Mouse (Mus musculus) cerebellum, adult 2 months (tissue): Measurements from ENCODE around the gene Tapt1. TPM values are rescaled to one million over a fixed set of nuclear protein-coding genes. Genes with fewer than 3 reads are reported as not detected.
A peak's percentile ranks its signal among the peaks of the same experiment; 100 is the strongest.

ENCODE experiments used
- DNase-seq, 2 experiments: peaks; one replicate each; pipeline ENCODE4 v3.0.0; 2021
- H3K27ac ChIP-seq: fragments of 200-500 bp; 2 replicates; pipeline ENCODE4 v1.5.1; 2012; ENCODE audit warnings: low read length, control low read depth, inconsistent platforms; ENCODE audit not compliant: insufficient read depth
- H3K27me3 ChIP-seq: fragments of 200-500 bp; 2 replicates; pipeline ENCODE4 v1.6.1; 2012; ENCODE audit warnings: inconsistent platforms, mild to moderate bottlenecking, low read length, moderate library complexity; ENCODE audit not compliant: control insufficient read depth, insufficient read depth
- H3K4me1 ChIP-seq: fragments of 200-500 bp; 2 replicates; pipeline ENCODE4 v1.6.1; 2011; ENCODE audit warnings: low read length; ENCODE audit not compliant: control insufficient read depth, insufficient read depth
- H3K4me3 ChIP-seq: fragments of 200-500 bp; replicated peaks from 2 replicates; pipeline ENCODE3; 2011; ENCODE audit warnings: mild to moderate bottlenecking, low read depth, low read length, control low read depth; ENCODE audit not compliant: insufficient read depth
- CTCF ChIP-seq: fragments of 200-500 bp; IDR thresholded peaks from 2 replicates; pipeline ENCODE4 v1.5.1; 2011; ENCODE audit warnings: low read depth, mild to moderate bottlenecking, control low read depth, low read length, moderate library complexity, borderline replicate concordance; ENCODE audit not compliant: insufficient read depth
- POLR2A ChIP-seq: fragments of 200-500 bp; IDR thresholded peaks from 2 replicates; pipeline ENCODE4 v1.6.1; 2011; ENCODE audit warnings: low read length, control low read depth, borderline replicate concordance; ENCODE audit not compliant: insufficient read depth
- WGBS: fragments of 180-500 bp; shearing (Covaris S2); methylation state at CpG from one replicate; pipeline ENCODE4 v1.1.7; 2018; 5-methylcytosine and 5-hydroxymethylcytosine counted together
- polyA plus RNA-seq: library from polyadenylated mRNA; depleted of rRNA; stranded (reverse); fragments of >200 nt; gene quantifications from 2 replicates; pipeline ENCODE4 v1.2.3, GENCODE M21; 2012

The Tapt1 gene
- polyA plus RNA-seq, 1 experiment = 79.6 TPM

DNA sequence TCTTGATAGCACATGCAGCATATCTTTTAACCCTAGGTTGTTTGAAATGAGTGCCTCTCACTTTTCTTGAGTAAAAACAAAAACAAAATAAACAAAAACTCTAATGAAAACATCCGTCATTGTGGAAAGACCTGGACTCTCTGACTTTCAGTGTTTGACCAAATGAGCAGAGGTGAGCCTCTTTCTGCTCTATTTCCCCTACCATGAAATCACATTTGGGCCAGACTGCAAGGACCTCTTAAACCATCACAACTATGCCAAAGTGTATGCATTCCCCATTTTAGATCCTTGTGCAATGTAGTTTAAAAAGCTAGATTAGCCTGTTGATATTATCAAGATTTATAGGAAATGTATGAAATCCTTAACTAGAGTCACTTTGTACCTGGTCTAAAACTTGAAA, 1.9 kb upstream of the Tapt1 start:
- Histone ChIP-seq H3K4me3 (no peak overlapping the region), H3K27ac (no peak overlapping the region), H3K4me1 (peaks cover 9% of the 10 kb centered on the region; the same call in 1 of the 2 replicates), H3K27me3 (no peaks in the 10 kb centered on the region)
- TF ChIP-seq POLR2A (no peak), CTCF (no peak)
- WGBS = 52% methylated on average over 1 of the region's 1 CpGs
- DNase-seq = no peak

DNA sequence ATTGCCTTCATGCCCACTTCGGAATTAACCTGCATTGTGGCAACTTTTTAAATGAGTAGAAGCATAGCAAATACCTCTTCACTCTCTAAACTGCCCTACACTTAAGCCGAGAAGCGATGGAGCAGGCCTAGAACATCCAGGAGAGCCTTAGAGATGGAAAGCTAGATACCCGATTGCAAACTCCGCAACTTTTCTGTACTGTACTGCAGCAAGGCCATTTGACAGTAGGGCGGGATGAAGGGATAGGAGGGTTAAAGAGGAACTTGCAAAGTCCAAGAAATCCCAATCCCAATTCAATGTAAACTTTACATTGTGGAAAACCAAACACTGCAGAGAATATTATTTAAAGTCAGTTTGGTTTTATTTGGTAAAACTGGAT, 1.0 kb upstream of the Tapt1 start:
- TF ChIP-seq CTCF (no peak), POLR2A (no peak)
- WGBS = 16% methylated on average over 6 of the region's 6 CpGs
- DNase-seq = no peak
- Histone ChIP-seq H3K27me3 (no peaks in the 10 kb centered on the region), H3K4me3 (peak overlapping the region; percentile 85), H3K27ac (peak overlapping the region; percentile 86; the same call in 1 of the 2 replicates), H3K4me1 (peaks cover 9% of the 10 kb centered on the region; the same call in 1 of the 2 replicates)

DNA sequence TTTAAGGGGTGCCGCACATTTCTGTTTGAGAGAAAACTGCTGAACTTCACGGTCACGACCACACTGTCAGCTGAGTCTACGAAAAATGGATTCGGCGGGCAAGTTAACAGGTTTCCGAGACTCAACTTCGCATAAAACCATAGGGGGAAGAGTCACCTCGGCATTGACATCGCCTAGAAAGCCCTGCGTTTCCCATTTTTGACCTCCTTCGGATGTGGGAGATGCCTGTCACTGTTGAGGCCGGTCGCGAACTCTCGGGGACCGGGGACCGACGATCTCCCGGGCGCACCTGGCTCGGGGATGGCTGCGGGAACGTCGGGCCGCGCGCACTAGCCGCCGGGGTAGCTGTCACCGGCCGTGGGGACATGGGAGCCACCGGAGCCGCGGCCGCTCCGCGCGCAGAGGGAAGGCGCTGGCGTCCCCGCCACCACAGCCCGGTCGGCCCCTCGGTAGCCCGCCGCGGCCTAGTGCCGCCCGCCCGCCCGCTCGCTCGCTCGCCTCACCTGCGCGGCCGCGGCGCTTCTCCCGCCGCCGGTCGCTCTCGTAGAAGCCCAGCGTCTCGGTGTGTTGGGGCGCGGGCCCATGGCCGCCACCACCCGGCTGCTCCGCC, 410 bp downstream of the Tapt1 start:
- WGBS = 0% methylated on average over 67 of the region's 72 CpGs
- Histone ChIP-seq H3K4me3 (peak overlapping the region; percentile 85), H3K27me3 (no peaks in the 10 kb centered on the region), H3K27ac (peak overlapping the region; percentile 97), H3K4me1 (peaks cover 9% of the 10 kb centered on the region; the same call in 1 of the 2 replicates)
- DNase-seq = no peak
- no peak for TF ChIP-seq CTCF
- no peak for TF ChIP-seq POLR2A

DNA sequence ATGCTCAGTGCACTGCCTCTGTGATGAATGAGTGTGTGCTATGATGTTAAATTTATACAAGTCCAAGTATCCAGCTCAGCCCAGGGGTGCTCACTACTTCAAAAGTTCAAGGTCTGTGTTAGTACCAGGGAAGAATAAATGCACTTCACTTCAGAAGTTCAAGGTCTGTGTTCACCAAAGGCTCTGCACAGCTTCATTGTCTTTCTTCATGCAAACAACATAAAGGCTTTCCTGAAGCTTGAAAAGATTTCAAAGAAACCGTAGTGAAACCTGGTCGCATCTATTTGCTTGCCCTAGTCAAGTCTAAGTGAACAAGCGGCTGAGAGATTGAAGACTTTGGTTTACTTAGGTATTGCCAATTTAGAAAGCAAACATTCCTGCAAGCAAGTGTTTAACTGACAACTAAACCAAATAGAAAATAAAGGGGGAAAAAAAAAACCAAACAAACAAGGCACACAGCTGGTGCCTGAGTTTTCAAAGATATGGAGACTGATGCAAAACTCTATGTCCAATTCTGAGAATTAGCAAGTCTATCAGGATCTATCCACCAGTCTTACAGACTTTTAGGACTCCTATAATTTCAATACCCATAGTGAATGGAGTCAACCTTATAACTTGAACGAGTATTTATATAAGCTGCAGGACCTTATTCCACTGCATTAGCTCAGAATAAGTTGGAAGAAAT, 1.4 kb downstream of the Tapt1 start:
- Histone ChIP-seq H3K27ac (no peak overlapping the region), H3K27me3 (no peaks in the 10 kb centered on the region), H3K4me3 (peak overlapping the region; percentile 85), H3K4me1 (peaks cover 9% of the 10 kb centered on the region; the same call in 1 of the 2 replicates)
- 56% methylated on average over 4 of the region's 4 CpGs for WGBS
- TF ChIP-seq CTCF = no peak
- TF ChIP-seq POLR2A = no peak
- DNase-seq = no peak

DNA sequence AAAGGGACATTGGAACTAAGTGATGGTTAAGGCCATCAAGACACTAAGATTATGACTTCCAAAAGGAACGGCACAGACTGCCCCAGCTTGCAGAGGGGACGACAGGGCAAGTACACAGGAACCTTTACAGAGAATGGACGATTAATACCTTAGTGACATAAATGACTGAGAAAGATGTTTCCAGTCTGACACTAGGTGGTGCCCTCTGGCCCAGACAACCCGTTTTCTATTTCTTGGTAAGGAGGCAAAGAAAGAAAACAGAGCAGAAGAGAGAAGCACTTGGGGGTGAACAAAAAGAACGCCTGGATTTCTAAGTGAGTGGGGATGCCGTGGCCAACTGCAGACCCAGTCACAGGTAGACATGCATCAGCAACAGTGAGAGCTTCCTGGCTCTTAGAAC, 2.2 kb downstream of the Tapt1 start:
- peaks cover 12% of the 10 kb centered on the region; the same call in 1 of the 2 replicates for H3K4me1 ChIP-seq
- peak overlapping the region; percentile 38; the same call in 1 of the 2 replicates for H3K27ac ChIP-seq
- WGBS = 5% methylated on average over 6 of the region's 6 CpGs
- peak; percentile 62 to 69 for DNase-seq
- TF ChIP-seq CTCF (peak; percentile 47; the same call in 1 of the 2 replicates), POLR2A (no peak)
- no peaks in the 10 kb centered on the region for H3K27me3 ChIP-seq
- peak overlapping the region; percentile 59 for H3K4me3 ChIP-seq

DNA sequence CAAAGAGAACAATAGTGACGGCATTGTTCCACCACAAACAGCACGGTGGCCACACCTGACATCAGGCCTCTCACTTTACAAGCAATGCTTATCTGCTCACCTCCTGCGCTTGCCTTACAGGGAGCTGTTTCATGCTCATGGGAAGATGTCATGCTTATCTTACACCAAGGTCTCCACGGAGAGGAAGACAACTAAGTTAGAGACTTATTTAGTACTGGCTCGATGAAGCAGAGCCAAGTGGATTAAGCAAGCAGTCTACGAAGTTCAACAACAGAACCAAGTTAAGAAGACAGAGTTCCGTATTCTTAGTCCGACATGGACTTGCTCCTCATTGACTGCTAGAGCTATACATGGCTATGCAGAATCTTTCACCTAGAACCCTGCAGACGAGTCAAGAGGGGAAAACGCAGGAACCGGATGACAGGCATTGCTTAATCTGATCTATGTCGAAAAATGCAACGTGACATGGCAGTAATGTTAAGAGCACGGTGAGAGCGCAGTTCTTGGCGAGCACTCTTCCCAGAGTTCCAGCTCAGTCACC, 3.0 kb downstream of the Tapt1 start:
- Histone ChIP-seq H3K27me3 (no peaks in the 10 kb centered on the region), H3K4me3 (peak overlapping the region; percentile 9), H3K4me1 (peaks cover 16% of the 10 kb centered on the region; the same call in 1 of the 2 replicates), H3K27ac (no peak overlapping the region)
- 47% methylated on average over 16 of the region's 16 CpGs for WGBS
- DNase-seq = no peak
- TF ChIP-seq CTCF (no peak), POLR2A (no peak)

DNA sequence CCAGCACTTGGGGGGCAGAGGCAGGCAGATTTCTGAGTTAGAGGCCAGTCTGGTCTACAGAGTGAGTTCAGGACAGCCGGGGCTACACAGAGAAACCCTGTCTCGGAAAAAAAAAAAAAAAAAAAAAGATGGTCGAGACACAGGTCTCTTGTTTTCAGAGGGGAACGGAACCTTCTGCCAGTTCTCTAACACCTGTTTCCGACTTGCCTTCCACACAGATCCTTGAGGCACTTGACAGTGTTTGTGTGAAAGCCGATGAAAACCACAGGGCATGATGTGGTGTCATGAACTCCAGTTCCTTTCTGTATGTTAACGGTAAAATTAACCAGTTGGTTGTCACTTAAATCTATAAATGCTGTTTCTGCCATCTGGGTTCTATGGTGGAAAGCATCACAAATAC, 6.0 kb downstream of the Tapt1 start:
- H3K4me3 ChIP-seq = no peak overlapping the region
- peaks cover 21% of the 10 kb centered on the region; the same call in 1 of the 2 replicates for H3K4me1 ChIP-seq
- no peaks in the 10 kb centered on the region for H3K27me3 ChIP-seq
- no peak for TF ChIP-seq CTCF
- no peak for TF ChIP-seq POLR2A
- WGBS = 74% methylated on average over 7 of the region's 7 CpGs
- H3K27ac ChIP-seq = no peak overlapping the region
- no peak for DNase-seq

DNA sequence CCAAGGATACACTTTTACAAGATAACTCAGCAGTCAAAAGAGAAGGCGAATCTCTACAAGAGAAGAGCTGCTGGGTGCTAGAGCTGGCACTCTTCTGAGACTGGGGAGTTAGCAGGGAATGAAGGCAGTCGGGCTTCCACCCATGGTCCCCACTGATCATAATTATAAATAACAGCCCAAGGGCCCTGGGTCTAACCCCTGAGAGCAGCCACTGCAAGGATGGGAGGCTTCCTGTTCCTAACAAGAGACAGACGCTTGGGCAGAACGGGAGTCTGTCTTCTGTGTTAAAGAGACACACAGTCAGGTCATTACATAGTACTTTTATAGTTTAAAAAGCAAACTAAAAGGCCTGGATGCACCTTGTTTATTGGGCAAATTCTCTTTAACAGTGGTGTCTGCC, 6.6 kb downstream of the Tapt1 start:
- no peak for DNase-seq
- WGBS = 63% methylated on average over 4 of the region's 4 CpGs
- Histone ChIP-seq H3K27me3 (no peaks in the 10 kb centered on the region), H3K27ac (no peak overlapping the region), H3K4me1 (peaks cover 18% of the 10 kb centered on the region; the same call in 1 of the 2 replicates), H3K4me3 (no peak overlapping the region)
- TF ChIP-seq CTCF (no peak), POLR2A (no peak)
